Mouse (Mus musculus) forebrain, embryonic 10.5 days (tissue): ENCODE results near the gene Tmem45b. TPM values are rescaled to one million over a fixed set of nuclear protein-coding genes. Genes with fewer than 3 reads are reported as not detected.
A peak's percentile ranks its signal among the peaks of the same experiment; 100 is the strongest.

Experiments
- DNase-seq: peaks from one replicate; pipeline ENCODE4 v3.0.0-alpha.2; 2017; ENCODE audit warnings: low spot score; ENCODE audit errors: extremely low spot score
- H3K27ac ChIP-seq: fragments of 300-500 bp; sonication (generic); 2 replicates; pipeline ENCODE4 v1.5.1; 2016; ENCODE audit warnings: mild to moderate bottlenecking
- H3K27me3 ChIP-seq: fragments of 300-500 bp; sonication (generic); 2 replicates; pipeline ENCODE4 v1.6.1; 2016; ENCODE audit warnings: mild to moderate bottlenecking; ENCODE audit not compliant: poor library complexity, severe bottlenecking
- H3K36me3 ChIP-seq: fragments of 300-500 bp; sonication (generic); replicated peaks from 2 replicates; pipeline ENCODE4 v1.6.1; 2016; ENCODE audit warnings: mild to moderate bottlenecking, moderate library complexity
- H3K4me1 ChIP-seq: fragments of 300-500 bp; sonication (generic); 2 replicates; pipeline ENCODE4 v1.6.1; 2016
- H3K4me3 ChIP-seq: fragments of 300-500 bp; sonication (generic); 2 replicates; pipeline ENCODE4 v1.5.1; 2016; ENCODE audit warnings: mild to moderate bottlenecking, moderate library complexity
- H3K9me3 ChIP-seq: fragments of 300-500 bp; sonication (generic); 2 replicates; pipeline ENCODE4 v1.6.1; 2016; ENCODE audit warnings: mild to moderate bottlenecking, moderate library complexity
- WGBS: fragments of 180-500 bp; shearing (Covaris S2); methylation state at CpG from one replicate; pipeline ENCODE4 v1.1.7; 2016; 5-methylcytosine and 5-hydroxymethylcytosine counted together
- polyA plus RNA-seq: library from polyadenylated mRNA; unstranded; fragments of >200 nt; fragmentation: Nextera tagmentation; extraction: Ambion mirVana; gene quantifications from 2 replicates; pipeline ENCODE4 v1.2.1, GENCODE M21; 2016

Tmem45b gene
- polyA plus RNA-seq, 1 experiment from 2014 or later = not detected

- Histone ChIP-seq H3K36me3 (peaks cover 30% of the 10 kb centered on the region), H3K4me3 (peak overlapping the region; percentile 90), H3K27me3 (no peaks in the 10 kb centered on the region), H3K27ac (peak overlapping the region; percentile 94), H3K9me3 (no peaks in the 10 kb centered on the region), H3K4me1 (peaks cover 19% of the 10 kb centered on the region)
- DNase-seq = no peak
- WGBS = 12% methylated on average over 40 of the region's 44 CpGs
Measured at GRCm38 (mm10) chr9:31386368-31387180, 77.7 kb downstream of the Tmem45b start.

DNA sequence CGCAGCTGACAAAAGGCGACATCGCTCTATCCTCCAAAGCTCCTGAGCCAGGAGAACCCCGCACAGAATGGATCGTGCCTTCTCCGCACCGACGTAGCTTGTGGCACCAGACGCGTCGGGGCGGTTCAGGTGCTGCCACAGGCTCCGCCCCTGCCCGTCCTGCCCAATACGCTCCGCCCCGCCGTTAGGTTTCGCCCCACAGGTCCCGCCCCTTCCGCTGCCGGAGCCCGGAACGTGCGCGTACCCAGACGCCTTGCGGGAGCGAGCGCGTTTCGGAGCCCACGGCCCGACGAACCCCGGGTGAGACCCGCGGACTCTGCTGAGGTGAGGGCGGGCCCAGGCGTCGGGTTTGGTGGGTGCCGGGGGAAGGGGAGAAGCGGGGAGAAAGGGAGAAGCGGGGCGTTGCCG, 78.3 kb downstream of the Tmem45b start, which contains the start of gene Nfrkb:
Gene Nfrkb, plus strand, starts transcription at position 246 of the 408 bp plus-strand sequence.
- Histone ChIP-seq H3K4me1 (peaks cover 19% of the 10 kb centered on the region), H3K9me3 (no peaks in the 10 kb centered on the region), H3K36me3 (peaks cover 24% of the 10 kb centered on the region), H3K4me3 (peak within 1 kb of the TSS; percentile 90), H3K27ac (peak within 1 kb of the TSS; percentile 94), H3K27me3 (no peaks in the 10 kb centered on the region)
- WGBS = under 1% methylated on average over 46 of the region's 46 CpGs
- peak; percentile 93 for DNase-seq

- WGBS = 31% methylated on average over 4 of the region's 4 CpGs
- no peaks in the 10 kb centered on the region for H3K9me3 ChIP-seq
- H3K27ac ChIP-seq = peak overlapping the region; percentile 94
- peak overlapping the region; percentile 90 for H3K4me3 ChIP-seq
- DNase-seq = no peak
- peaks cover 19% of the 10 kb centered on the region for H3K4me1 ChIP-seq
- H3K36me3 ChIP-seq = peaks cover 19% of the 10 kb centered on the region
- no peaks in the 10 kb centered on the region for H3K27me3 ChIP-seq
Measured at GRCm38 (mm10) chr9:31385500-31385869, 78.8 kb downstream of the Tmem45b start.

GRCm38 (mm10) chr9:31384786-31385499, 79.3 kb downstream of the Tmem45b start:
- Histone ChIP-seq H3K4me3 (peak overlapping the region; percentile 90; the same call in 1 of the 2 replicates), H3K27ac (no peak overlapping the region), H3K36me3 (peaks cover 13% of the 10 kb centered on the region), H3K27me3 (no peaks in the 10 kb centered on the region), H3K9me3 (no peaks in the 10 kb centered on the region), H3K4me1 (peaks cover 19% of the 10 kb centered on the region)
- DNase-seq = no peak
- 86% methylated on average over 17 of the region's 17 CpGs for WGBS

- Histone ChIP-seq H3K36me3 (peaks cover 44% of the 10 kb centered on the region), H3K9me3 (peaks cover 13% of the 10 kb centered on the region), H3K4me1 (no peaks in the 10 kb centered on the region), H3K4me3 (no peak overlapping the region), H3K27ac (no peak overlapping the region), H3K27me3 (no peaks in the 10 kb centered on the region)
- DNase-seq = no peak
Measured at GRCm38 (mm10) chr9:31376661-31377060, 87.6 kb downstream of the Tmem45b start.

Other genes starting within 250 kb of the Tmem45b start
- 8.2 and 8.9 TPM in 2 replicates for gene Prdm10, start 183.9 kb downstream of the Tmem45b start, polyA plus RNA-seq
- 20.0 and 24.0 TPM in 2 replicates for gene Nfrkb, start 78.3 kb downstream of the Tmem45b start, polyA plus RNA-seq